ENCODE assay signal across 20 mouse cellular contexts in genomic region chr2:167910178-167910540, GRCm38 (mm10). TPM values are rescaled to one million over a fixed set of nuclear protein-coding genes. Genes with fewer than 3 reads are reported as not detected.
DNase-seq lines count a peak whose midpoint lies in the region; ATAC-seq lines count a peak whose summit lies in the region.
"Had no signal": no experiment of that assay in that cellular context is flagged by ENCODE, and none has a peak within 500 bp of the region (broad histone marks: within the 10 kb centered on the region; RNA-seq: fewer than 3 reads in every experiment).

No protein-coding gene starts in this region.

- 32% methylated on average over 3 of the region's 3 CpGs for WGBS in kidney, embryonic 16.5 days

- no peak overlapping the region for H3K27ac ChIP-seq in kidney, embryonic 16.5 days (ENCODE audit: low read length)
- H3K27ac ChIP-seq: embryonic facial prominence, embryonic 10.5 days; forebrain, embryonic 13.5 days; hindbrain, embryonic 12.5 days had no signal

- H3K4me3 ChIP-seq in kidney, embryonic 16.5 days (ENCODE audit: low read length): no peak overlapping the region
- H3K4me3 ChIP-seq: embryonic facial prominence, embryonic 10.5 days; forebrain, embryonic 13.5 days; hindbrain, embryonic 12.5 days had no signal

- H3K9ac ChIP-seq in kidney, embryonic 16.5 days (replicated peaks; ENCODE audit: low read length): no peak overlapping the region
- H3K9ac ChIP-seq: forebrain, embryonic 13.5 days; forebrain, postnatal 0 days; hindbrain, embryonic 12.5 days had no signal

- H3K4me2 ChIP-seq in kidney, embryonic 16.5 days (replicated peaks; ENCODE audit: low read depth, low read length): no peak overlapping the region
- H3K4me2 ChIP-seq: forebrain, embryonic 13.5 days; hindbrain, embryonic 12.5 days had no signal

- no peaks in the 10 kb centered on the region for H3K27me3 ChIP-seq in kidney, embryonic 16.5 days (ENCODE audit: insufficient read depth, low read length)
- H3K27me3 ChIP-seq: forebrain, embryonic 13.5 days; hindbrain, embryonic 12.5 days had no signal

- peaks cover 8% of the 10 kb centered on the region; the same call in 1 of the 2 replicates for H3K9me3 ChIP-seq in kidney, embryonic 16.5 days (ENCODE audit: low read length)
- H3K9me3 ChIP-seq: embryonic facial prominence, embryonic 10.5 days; hindbrain, embryonic 12.5 days had no signal

- no peaks in the 10 kb centered on the region for H3K36me3 ChIP-seq in kidney, embryonic 16.5 days (ENCODE audit: insufficient read depth, low read length)
- H3K36me3 ChIP-seq: embryonic facial prominence, embryonic 10.5 days; hindbrain, embryonic 12.5 days had no signal

- DNase-seq in cerebellum, postnatal 14 days: no peak
- DNase-seq in right cerebral cortex, adult 2 months (ENCODE audit: low spot score in 2 of 2): no peak
- DNase-seq: adrenal gland, adult 8-10 months; adrenal gland, postnatal 36 days; cerebellum, adult 11 months; cerebellum, adult 8-10 months; cerebellum, postnatal 36 days; forebrain, postnatal 0 days; gastrocnemius, postnatal 14 days; heart, postnatal 10 days; heart, postnatal 4 days had no signal

- ATAC-seq in CD4-positive, CD25-positive, alpha-beta regulatory T cell, adult 4 months: peak; percentile 32
- ATAC-seq in activated CD4-positive, CD25-positive, alpha-beta regulatory T cell, adult 4 months: peak; percentile 49
- 0 out of 2 replicates have a peak, but pooled peaks have one; percentile 17 for ATAC-seq in megakaryocyte, adult 5-6 weeks (ENCODE audit: poor library complexity, severe bottlenecking)
- ATAC-seq in kidney, embryonic 16.5 days (ENCODE audit: low FRiP score, low TSS enrichment): no peak
- ATAC-seq: forebrain, embryonic 13.5 days; forebrain, postnatal 0 days; hindbrain, embryonic 16.5 days; Patski had no signal

- H3K4me1 ChIP-seq in kidney, embryonic 16.5 days (ENCODE audit: insufficient read depth, low read length): no peaks in the 10 kb centered on the region
- H3K4me1 ChIP-seq: embryonic facial prominence, embryonic 10.5 days; forebrain, embryonic 13.5 days; hindbrain, embryonic 12.5 days had no signal

RNA-seq across cellular contexts. Expression of gene Ptpn1, which starts 21.7 kb away (rescaled TPM):
- polyA plus RNA-seq in CD4-positive, CD25-positive, alpha-beta regulatory T cell, adult 4 months (2017; shearing (Covaris generic)): 100 to 1,000 TPM in 1 of 2 experiments, 10 to 100 TPM in 1; 99.2 to 126 TPM
- polyA plus RNA-seq in activated CD4-positive, CD25-positive, alpha-beta regulatory T cell, adult 4 months (2017; shearing (Covaris generic)): 100 to 1,000 TPM; 146 to 155 TPM
- total RNA-seq in megakaryocyte, adult 5-6 weeks (2015): 49.1 and 54.8 TPM in 2 replicates
- total RNA-seq in megakaryocyte, adult 5-6 weeks (2017): 145 and 151 TPM in 2 replicates
- polyA plus RNA-seq in kidney, embryonic 16.5 days (2015; fragmentation: Nextera tagmentation; extraction: Ambion mirVana): 56.7 and 60.0 TPM in 2 replicates
